Mouse (Mus musculus) right cerebral cortex, postnatal 14 days (tissue): ENCODE results near the gene Glt1d1.

Experiments
- DNase-seq: peaks from one replicate; pipeline ENCODE4 v3.0.0; 2022

The Glt1d1 gene

DNA sequence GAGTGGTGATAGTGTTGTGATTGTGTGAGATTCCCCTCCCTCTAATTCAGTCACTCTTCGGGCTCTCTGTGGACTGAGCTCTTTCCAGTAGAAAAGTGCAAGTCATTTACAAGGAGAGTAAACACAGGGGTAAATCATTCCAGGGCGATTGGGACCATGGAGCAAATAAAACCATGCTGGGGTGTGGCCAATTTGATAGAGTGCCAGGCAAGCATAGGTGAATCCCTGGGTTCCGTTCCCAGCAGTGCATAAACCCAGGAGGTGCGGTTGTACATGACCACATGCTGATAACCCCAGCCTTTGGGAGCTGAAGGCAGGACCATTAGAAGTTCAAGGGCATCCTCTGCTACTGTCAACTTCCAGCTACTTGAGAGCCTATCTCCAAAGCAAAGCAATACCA is 1.1 kb downstream of the Glt1d1 start:
- DNase-seq: no peak

- no peak for DNase-seq
Measured at GRCm38 (mm10) chr5:127633666-127634065, 1.6 kb downstream of the Glt1d1 start.

DNA sequence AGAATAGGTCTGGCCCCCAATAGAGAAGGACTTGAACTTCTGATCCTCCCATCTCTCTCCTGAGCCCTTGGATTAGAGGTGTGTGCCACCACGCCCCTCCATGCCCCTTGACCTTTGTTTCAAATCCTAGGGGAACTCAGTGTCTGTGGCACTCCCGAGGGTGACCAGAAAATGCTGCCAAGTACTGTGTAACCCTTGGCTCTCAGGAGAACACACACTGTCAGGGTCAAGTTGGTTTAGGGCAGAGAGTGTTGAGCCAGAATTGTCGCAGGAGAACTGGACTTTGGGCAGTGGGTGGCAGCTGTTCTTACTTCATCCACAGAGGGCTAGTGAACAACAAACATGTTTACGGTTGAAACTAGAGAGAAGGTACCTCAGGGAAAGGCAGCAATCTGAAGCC is 5.6 kb downstream of the Glt1d1 start:
- no peak for DNase-seq

- no peak for DNase-seq
Measured at GRCm38 (mm10) chr5:127638177-127638576, 6.1 kb downstream of the Glt1d1 start.

- no peak for DNase-seq
Measured at GRCm38 (mm10) chr5:127639067-127639605, 7.1 kb downstream of the Glt1d1 start.

DNA sequence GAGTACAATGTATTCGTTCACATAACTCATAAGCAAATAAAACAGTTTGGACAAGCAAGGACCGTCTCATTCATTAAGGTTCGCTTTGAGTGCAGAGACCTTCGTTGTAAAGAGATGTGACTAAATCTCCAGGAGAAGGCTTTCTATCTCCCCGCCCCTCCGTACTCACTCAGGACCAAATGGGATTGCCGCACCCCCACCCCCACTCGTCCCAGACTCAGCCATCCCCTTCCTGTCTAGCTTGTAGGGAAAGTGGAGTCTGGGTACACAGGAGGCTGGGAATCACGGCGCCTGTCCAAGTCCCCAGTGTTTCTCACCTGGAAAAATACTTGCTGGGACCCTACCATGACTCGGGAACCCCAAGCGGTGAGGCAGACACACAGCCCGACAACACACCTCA is 7.6 kb downstream of the Glt1d1 start:
- DNase-seq: no peak

DNA sequence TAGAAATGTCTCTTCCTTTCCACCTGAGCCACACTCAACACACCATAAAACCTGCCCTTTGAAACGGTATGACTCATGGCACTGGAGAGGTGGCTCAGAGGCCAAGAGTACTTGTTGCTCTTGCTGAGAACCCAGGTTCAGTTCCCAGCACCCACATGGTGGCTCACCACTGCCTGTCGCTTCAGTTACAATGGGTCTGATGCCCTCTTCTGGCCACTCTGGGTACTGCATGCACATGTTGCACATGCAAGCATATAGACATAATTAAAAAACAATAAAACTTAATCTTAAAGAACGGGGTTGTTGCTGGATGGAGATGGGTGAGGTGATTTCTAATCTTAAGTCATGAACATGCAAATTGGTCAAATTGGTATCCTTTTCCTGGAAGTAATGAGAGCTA is 8.3 kb downstream of the Glt1d1 start:
- DNase-seq: peak; percentile 18

GRCm38 (mm10) chr5:127641185-127641958 is 9.3 kb downstream of the Glt1d1 start:
- DNase-seq: no peak

DNA sequence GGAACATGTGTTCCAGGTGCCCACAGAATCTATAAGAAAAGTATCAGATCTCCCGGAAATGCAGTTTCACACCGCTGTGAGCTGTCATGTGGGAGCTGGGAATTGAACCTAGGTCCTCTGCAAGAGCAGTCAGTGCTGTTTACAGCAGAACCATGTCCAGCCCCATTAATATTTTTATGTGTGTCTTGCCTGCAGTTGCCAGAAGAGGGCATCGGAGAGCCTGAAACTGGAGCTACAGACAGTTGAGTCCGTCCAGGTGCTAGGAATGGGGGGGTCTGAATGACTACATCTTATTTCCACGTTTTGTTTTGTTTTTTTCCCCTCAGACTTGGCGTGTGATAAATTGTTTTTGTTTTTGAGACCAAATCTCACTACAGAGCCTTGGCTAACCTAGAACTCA is 16.0 kb downstream of the Glt1d1 start:
- DNase-seq: no peak

GRCm38 (mm10) chr5:127649077-127649476 is 17.0 kb downstream of the Glt1d1 start:
- DNase-seq: peak; percentile 27

DNA sequence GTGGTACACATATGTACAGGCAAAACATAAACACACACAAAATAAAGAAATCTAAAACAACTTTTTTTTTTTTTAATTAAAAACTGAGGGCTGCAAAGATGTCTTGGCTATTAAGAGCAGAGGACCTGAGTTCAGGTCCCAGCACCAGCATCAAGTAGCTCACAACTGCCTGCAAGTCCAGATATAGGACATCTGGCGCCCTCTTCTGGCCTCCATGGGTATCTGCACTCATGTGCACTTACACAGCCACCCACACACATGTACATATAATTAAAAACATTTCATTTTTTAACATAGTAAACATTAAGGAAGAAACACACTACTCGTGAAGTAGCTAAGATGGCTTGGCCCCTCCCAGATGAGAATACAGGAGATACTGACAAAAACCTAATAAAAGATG is 26.2 kb downstream of the Glt1d1 start:
- no peak for DNase-seq

DNA sequence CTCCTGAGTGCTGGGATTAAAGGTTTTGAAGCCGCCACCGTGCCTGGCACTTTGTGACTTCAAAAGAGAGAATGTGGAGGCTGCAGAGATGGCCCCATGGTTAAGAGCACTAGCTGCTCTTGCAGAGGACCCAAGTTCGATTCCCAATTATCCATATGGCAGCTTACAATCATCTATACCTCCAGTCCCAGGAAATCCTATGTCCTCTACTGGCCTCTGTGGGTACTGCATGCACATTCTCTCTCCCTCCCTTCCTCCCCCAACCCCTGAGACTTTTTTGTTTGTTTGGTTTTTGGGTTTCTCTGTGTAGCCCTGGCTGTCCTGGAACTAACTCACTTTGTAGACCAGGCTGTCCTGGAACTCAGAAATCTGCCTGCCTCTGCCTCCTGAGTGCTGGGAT is 27.2 kb downstream of the Glt1d1 start:
- DNase-seq: no peak

DNA sequence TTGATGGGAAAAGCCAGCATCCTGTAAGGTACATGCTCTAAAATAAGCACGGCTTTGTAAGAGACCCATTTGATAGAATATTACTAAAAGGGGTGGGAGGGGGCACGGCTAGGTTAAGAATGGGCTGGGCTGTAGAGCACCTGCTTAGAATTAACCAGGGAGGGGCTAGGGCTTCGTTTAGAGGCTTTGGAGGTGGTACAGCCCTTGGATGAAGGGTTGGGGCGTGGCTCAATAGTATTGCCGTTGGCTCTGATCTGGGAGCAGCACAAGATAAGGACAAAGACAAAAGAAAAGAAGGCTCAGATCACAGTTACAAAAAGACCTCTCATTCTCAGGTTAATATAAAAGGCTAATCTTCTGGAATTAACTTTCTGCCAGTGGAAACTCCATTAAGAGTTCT is 28.2 kb downstream of the Glt1d1 start:
- DNase-seq: no peak

- no peak for DNase-seq
Measured at GRCm38 (mm10) chr5:127660979-127661378, 28.9 kb downstream of the Glt1d1 start.

GRCm38 (mm10) chr5:127673913-127674312 is 41.9 kb downstream of the Glt1d1 start:
- DNase-seq: no peak

GRCm38 (mm10) chr5:127677561-127677960 is 45.5 kb downstream of the Glt1d1 start:
- no peak for DNase-seq

DNA sequence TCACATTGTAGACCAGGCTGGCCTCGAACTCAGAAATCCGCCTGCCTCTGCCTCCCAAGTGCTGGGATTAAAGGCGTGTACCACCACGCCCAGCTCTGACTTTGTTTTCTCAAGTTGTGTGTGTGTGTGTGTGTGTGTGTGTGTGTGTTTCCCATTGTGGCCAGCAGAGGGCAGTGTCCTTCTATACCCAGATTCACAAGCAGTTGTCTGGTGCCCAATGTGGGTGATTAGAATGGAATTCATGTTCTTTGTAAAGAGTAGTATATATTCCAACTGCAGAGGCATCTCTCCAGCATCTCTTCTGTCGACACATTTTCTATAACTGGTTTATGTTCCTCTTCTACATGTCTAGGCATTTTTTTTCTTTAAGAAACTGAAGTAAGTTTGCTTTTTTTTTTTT is 46.4 kb downstream of the Glt1d1 start:
- DNase-seq: no peak

GRCm38 (mm10) chr5:127688568-127689170 is 56.6 kb downstream of the Glt1d1 start:
- DNase-seq: no peak

DNA sequence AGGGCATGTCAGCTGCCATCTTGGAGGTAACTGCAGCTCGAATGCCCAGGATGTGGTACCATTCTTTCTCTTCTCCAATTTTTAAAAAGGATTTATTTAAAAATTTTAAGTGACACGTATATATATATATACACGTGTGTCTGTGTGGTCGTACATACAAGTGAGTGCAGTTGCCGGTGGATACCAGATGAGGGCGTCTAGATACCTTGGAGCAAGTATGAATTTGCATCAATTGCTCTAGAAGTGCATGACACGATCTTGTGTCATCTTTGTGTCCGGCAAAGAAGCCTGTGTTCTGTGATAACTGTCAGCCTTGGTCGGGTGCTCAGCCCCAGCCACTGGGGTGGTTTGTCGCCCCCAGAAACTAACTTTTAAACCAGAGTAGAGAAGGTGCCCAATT is 59.0 kb downstream of the Glt1d1 start:
- DNase-seq: no peak

DNA sequence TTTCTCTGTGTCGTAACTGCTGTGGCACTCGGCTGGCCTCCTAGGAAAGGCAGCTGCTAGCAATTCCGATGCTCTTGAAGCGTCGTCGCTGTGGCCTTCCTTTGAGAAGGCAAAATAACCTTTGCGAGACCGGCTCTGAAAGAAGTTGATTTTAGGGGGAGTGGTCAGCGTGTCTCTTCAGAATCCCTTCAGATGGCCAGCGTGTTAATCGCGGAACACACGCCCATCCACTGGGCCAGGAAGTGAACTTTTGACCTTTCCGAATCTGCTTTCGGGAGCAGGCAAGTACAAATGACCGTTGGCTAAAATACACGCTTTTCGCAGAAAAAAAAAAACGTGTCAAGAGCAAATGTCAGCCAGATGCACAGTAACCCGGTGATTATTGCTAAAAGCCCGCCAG is 59.5 kb downstream of the Glt1d1 start:
- DNase-seq: no peak

DNA sequence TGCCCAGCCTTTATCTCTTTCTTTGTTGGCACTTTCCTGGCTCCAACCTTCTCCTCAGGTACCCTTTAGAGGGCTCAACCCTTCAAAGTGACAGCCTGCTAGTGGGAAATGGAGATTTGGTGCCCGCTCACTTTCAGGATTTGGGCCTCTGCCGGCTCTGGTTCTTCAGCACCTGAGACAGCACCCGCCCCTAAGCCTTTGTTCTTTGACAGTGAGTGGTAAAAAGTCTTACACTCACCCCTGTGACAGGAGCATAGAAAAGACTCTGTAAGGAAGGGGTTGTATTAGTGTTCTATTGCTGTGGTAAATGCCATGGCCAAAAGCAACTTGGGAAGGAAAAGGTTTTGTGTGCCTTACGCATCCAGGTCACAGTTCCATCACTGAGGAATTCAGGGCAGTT is 63.8 kb downstream of the Glt1d1 start:
- DNase-seq: no peak

DNA sequence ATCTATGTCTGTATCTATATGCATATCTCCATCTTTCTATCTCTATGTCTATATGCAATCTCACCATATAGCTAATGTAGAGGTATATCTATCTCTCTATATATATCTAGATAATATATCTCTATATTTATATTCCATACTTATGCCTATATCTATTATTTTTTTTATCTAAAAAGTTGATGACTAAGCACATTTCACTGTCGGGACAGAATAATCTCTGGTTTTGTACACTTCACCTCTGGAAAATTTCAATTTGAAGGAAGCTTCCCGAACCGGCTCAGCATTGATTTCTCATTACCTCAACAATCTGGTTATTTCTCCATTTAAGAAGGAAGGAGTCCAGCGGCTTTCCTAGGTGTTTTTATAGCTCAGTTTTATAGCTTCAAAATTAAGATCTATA is 64.5 kb downstream of the Glt1d1 start:
- no peak for DNase-seq

GRCm38 (mm10) chr5:127698525-127698924 is 66.5 kb downstream of the Glt1d1 start:
- DNase-seq: no peak

DNA sequence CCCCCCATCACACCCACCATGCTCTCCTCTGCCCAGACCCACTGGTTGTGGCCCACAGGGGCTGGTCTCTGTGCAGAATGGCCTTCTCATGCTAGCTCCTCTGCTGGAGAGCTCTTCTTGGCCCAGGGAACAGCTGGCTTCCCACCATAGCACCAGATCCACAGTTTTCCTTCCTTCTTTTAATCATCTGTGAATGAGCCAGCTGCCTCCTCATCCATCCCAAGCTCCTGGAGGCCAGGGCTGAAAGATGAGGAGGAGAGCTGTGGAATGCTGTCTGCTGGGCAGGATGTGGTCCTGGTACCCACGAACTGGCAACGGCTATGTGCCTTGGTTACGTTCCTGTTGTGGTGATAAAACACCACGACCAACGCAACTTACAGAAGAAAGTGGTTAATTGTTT is 67.6 kb downstream of the Glt1d1 start:
- DNase-seq: no peak

DNA sequence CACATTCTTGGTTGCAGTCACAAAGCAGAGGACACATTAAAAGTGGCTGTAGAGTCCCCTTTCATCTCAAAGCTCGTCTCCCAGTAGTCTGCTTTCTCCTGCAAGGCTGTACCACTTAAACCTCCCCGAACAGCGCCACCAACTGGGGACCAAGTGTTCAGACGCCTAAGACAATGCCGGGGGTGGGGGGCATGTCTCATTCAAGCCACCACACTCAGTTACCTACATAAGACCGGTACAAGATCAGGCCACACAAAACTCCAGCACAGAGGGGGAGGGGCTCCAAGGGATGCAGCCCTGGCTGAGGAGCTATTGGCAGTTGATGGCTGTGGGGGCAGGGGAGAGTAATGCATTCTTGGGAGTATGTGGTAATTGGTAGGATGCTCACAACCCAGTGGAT is 68.1 kb downstream of the Glt1d1 start:
- no peak for DNase-seq
